Mouse (Mus musculus) granulocyte monocyte progenitor cell, adult 5-6 weeks (primary cell): ENCODE data around the gene Zbtb20. TPM values are rescaled to one million over a fixed set of nuclear protein-coding genes. Genes with fewer than 3 reads are reported as not detected.

Source experiments
- ATAC-seq: replicated peaks from 2 replicates; pipeline ENCODE4 v1.8.0; 2016; ENCODE audit warnings: mild to moderate bottlenecking, moderate TSS enrichment, inconsistent platforms; ENCODE audit not compliant: poor library complexity, severe bottlenecking
- total RNA-seq, 2 experiments: library from RNA; stranded (forward) in 1 of 2; stranded (reverse) in 1 of 2; fragments of 200-712, 200-1000 nt in 1 of 2; fragments of >200 nt in 1 of 2; fragmentation: Nextera tagmentation in 1 of 2; gene quantifications; 2 replicates each; pipeline ENCODE4 v1.2.3; 2014 to 2017

Zbtb20 gene
- total RNA-seq, 2 experiments from 2014 or later = 6.7 to 22.0 TPM

GRCm38 (mm10) chr16:43465921-43466748, 590.5 kb downstream of the Zbtb20 start:
- ATAC-seq = no peak

- ATAC-seq = no peak
Observed at GRCm38 (mm10) chr16:43466749-43467065, 591.0 kb downstream of the Zbtb20 start.

- no peak for ATAC-seq
Observed at GRCm38 (mm10) chr16:43471060-43471459, 595.4 kb downstream of the Zbtb20 start.

GRCm38 (mm10) chr16:43474941-43475728, 599.5 kb downstream of the Zbtb20 start:
- no peak for ATAC-seq

- no peak for ATAC-seq
Observed at GRCm38 (mm10) chr16:43476921-43477320, 601.2 kb downstream of the Zbtb20 start.

GRCm38 (mm10) chr16:43478352-43478751, 602.7 kb downstream of the Zbtb20 start:
- no peak for ATAC-seq

GRCm38 (mm10) chr16:43480532-43480931, 604.9 kb downstream of the Zbtb20 start:
- ATAC-seq = no peak

- ATAC-seq = no peak
Observed at GRCm38 (mm10) chr16:43482125-43482524, 606.4 kb downstream of the Zbtb20 start.

- ATAC-seq = no peak
Observed at GRCm38 (mm10) chr16:43482738-43483137, 607.1 kb downstream of the Zbtb20 start.

GRCm38 (mm10) chr16:43484400-43484799, 608.7 kb downstream of the Zbtb20 start:
- no peak for ATAC-seq

GRCm38 (mm10) chr16:43489362-43489761, 613.7 kb downstream of the Zbtb20 start:
- no peak for ATAC-seq

- ATAC-seq = no peak
Observed at GRCm38 (mm10) chr16:43489984-43490383, 614.3 kb downstream of the Zbtb20 start.

- no peak for ATAC-seq
Observed at GRCm38 (mm10) chr16:43492863-43493262, 617.2 kb downstream of the Zbtb20 start.

- ATAC-seq = no peak
Observed at GRCm38 (mm10) chr16:43493596-43494385, 618.1 kb downstream of the Zbtb20 start.

GRCm38 (mm10) chr16:43495175-43495818, 619.6 kb downstream of the Zbtb20 start:
- ATAC-seq = no peak

GRCm38 (mm10) chr16:43497093-43497492, 621.4 kb downstream of the Zbtb20 start:
- no peak for ATAC-seq

GRCm38 (mm10) chr16:43500132-43500853, 624.6 kb downstream of the Zbtb20 start:
- ATAC-seq = no peak

- ATAC-seq = no peak
Observed at GRCm38 (mm10) chr16:43501284-43501683, 625.6 kb downstream of the Zbtb20 start.

- ATAC-seq = no peak
Observed at GRCm38 (mm10) chr16:43502339-43503009, 626.8 kb downstream of the Zbtb20 start.
